Mouse (Mus musculus): ENCODE data around the gene Sparc.

DNA sequence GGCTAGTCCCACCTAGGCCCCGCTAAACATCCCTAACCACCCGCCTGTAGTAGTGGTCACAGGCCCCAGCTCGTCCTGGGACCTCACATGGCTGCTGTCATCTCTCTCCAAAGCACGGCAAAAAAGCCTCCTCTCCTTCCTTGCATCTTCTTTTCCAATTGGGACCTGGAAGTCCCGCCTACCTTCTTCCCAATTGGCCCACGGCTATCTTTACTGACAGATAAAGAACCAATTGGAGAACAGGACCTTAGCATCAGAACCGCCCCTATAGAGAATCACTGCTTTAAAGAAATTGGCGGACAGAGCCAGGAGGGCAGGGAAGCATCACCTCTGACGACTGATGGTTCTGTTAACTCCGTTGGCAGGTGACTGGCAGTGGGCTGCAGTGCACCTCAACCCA is 30.5 kb downstream of the Sparc start:
- TF ChIP-seq CTCF (IDR thresholded peaks at IDR 0.05; ENCODE audit: control insufficient read depth, insufficient read depth, low read length) (no peak), POLR2A (IDR thresholded peaks at IDR 0.05; ENCODE audit: borderline replicate concordance, control insufficient read depth, low read depth, low read length) (no peak)
